Comparison of ENCODE assay signal across 24 mouse cellular contexts in the genomic region with DNA sequence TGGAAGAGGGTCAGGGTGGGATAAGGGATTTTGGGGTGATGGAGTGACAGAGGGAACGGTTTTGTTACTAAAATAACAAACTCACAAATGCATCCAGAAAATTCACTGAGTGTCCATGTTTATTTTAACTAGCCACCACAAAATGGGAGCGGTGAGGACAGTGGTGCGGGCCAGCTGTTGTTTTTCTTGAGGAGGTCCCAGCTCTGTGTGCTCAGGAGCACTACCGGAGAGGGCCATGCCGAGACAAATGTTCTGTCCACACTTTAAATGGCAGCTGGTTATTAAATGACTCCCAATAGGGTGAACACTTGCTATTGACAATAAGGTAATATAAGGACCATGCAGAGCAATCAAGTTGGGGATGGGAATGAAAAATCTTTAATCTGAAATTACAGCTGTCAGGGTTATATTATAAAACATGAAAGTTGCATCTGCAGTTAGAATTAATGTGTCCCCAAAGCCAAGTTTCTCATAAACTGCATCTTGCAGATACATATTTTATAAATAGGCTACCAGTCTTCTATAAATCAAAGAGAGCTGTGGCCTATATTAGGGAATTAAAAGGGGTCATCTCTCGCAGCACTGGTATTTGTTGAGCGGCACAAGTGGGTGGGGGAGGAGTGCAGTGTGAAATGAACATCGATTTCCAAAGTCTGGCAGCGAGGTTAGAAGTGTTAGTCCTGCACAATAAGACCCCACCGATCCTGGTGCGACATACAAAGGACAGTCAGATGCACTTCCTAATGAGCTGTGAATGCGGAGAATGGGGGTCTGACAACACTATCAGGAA.
DNase-seq lines count a peak whose midpoint lies in the region; ATAC-seq lines count a peak whose summit lies in the region.
"Had no signal": no experiment of that assay in that cellular context is flagged by ENCODE, and none has a peak within 500 bp of the region (broad histone marks: within the 10 kb centered on the region; RNA-seq: fewer than 3 reads in every experiment).

No protein-coding gene starts in this region.

- H3K36me3 ChIP-seq in hindbrain, embryonic 10.5 days = no peaks in the 10 kb centered on the region
- no peaks in the 10 kb centered on the region for H3K36me3 ChIP-seq in hindbrain, embryonic 14.5 days (replicated peaks; ENCODE audit: control insufficient read depth, insufficient read depth)
- no peaks in the 10 kb centered on the region for H3K36me3 ChIP-seq in neural tube, embryonic 11.5 days (ENCODE audit: control insufficient read depth, insufficient read depth, low read length)
- H3K36me3 ChIP-seq in neural tube, embryonic 12.5 days = no peaks in the 10 kb centered on the region
- H3K36me3 ChIP-seq: forebrain, embryonic 10.5 days; intestine, embryonic 15.5 days; limb, embryonic 13.5 days; liver, embryonic 12.5 days had no signal

- no peak overlapping the region for H3K9ac ChIP-seq in hindbrain, embryonic 14.5 days
- H3K9ac ChIP-seq in neural tube, embryonic 11.5 days (ENCODE audit: low read length) = no peak overlapping the region
- no peak overlapping the region for H3K9ac ChIP-seq in neural tube, embryonic 12.5 days
- H3K9ac ChIP-seq: intestine, embryonic 15.5 days; limb, embryonic 13.5 days; liver, embryonic 12.5 days had no signal

- WGBS in hindbrain, embryonic 10.5 days = 39% methylated on average over 12 of the region's 12 CpGs
- 35% methylated on average over 12 of the region's 12 CpGs for WGBS in hindbrain, embryonic 14.5 days
- WGBS in neural tube, embryonic 11.5 days = 46% methylated on average over 12 of the region's 12 CpGs
- 41% methylated on average over 12 of the region's 12 CpGs for WGBS in neural tube, embryonic 12.5 days

- peaks cover 9% of the 10 kb centered on the region for H3K4me1 ChIP-seq in hindbrain, embryonic 10.5 days (replicated peaks)
- no peaks in the 10 kb centered on the region; the same call in 1 of the 2 replicates for H3K4me1 ChIP-seq in hindbrain, embryonic 14.5 days (replicated peaks; ENCODE audit: control insufficient read depth, insufficient read depth, low read length)
- H3K4me1 ChIP-seq in neural tube, embryonic 11.5 days (ENCODE audit: control insufficient read depth, insufficient read depth, low read length) = no peaks in the 10 kb centered on the region
- no peaks in the 10 kb centered on the region for H3K4me1 ChIP-seq in neural tube, embryonic 12.5 days
- H3K4me1 ChIP-seq: intestine, embryonic 15.5 days; limb, embryonic 13.5 days; liver, embryonic 12.5 days had no signal

- no peak overlapping the region for H3K4me3 ChIP-seq in hindbrain, embryonic 10.5 days
- H3K4me3 ChIP-seq in hindbrain, embryonic 14.5 days (replicated peaks; ENCODE audit: low read length) = no peak overlapping the region
- no peak overlapping the region for H3K4me3 ChIP-seq in neural tube, embryonic 11.5 days (ENCODE audit: low read depth, low read length)
- H3K4me3 ChIP-seq in neural tube, embryonic 12.5 days = no peak overlapping the region
- H3K4me3 ChIP-seq: forebrain, embryonic 10.5 days; gastrocnemius, adult 2 months; intestine, embryonic 15.5 days; limb, embryonic 13.5 days; liver, embryonic 12.5 days had no signal

- ATAC-seq in hindbrain, embryonic 14.5 days (ENCODE audit: low FRiP score) = no peak
- no peak for ATAC-seq in neural tube, embryonic 11.5 days (ENCODE audit: insufficient read depth, low FRiP score, low TSS enrichment)
- 0 out of 2 replicates have a peak, but pooled peaks have one; percentile 61 for ATAC-seq in neural tube, embryonic 12.5 days (ENCODE audit: low FRiP score, low read depth)
- ATAC-seq: hindbrain, embryonic 16.5 days; intestine, embryonic 15.5 days; liver, embryonic 12.5 days had no signal

- H3K9me3 ChIP-seq in hindbrain, embryonic 10.5 days = no peaks in the 10 kb centered on the region
- no peaks in the 10 kb centered on the region for H3K9me3 ChIP-seq in hindbrain, embryonic 14.5 days (ENCODE audit: control insufficient read depth, low read length)
- H3K9me3 ChIP-seq in neural tube, embryonic 11.5 days (ENCODE audit: control insufficient read depth, low read length) = no peaks in the 10 kb centered on the region
- no peaks in the 10 kb centered on the region for H3K9me3 ChIP-seq in neural tube, embryonic 12.5 days
- H3K9me3 ChIP-seq: forebrain, embryonic 10.5 days; intestine, embryonic 15.5 days; limb, embryonic 13.5 days; liver, embryonic 12.5 days had no signal

- no peak overlapping the region for H3K4me2 ChIP-seq in hindbrain, embryonic 14.5 days (replicated peaks)
- no peak overlapping the region for H3K4me2 ChIP-seq in neural tube, embryonic 11.5 days (ENCODE audit: low read depth)
- no peak overlapping the region for H3K4me2 ChIP-seq in neural tube, embryonic 12.5 days (replicated peaks)
- H3K4me2 ChIP-seq: intestine, embryonic 15.5 days; limb, embryonic 13.5 days; liver, embryonic 12.5 days had no signal

- DNase-seq in hindbrain, embryonic 10.5 days (ENCODE audit: low spot score) = peak; percentile 8
- DNase-seq in hindbrain, embryonic 14.5 days (ENCODE audit: low spot score) = no peak
- DNase-seq in neural tube, embryonic 11.5 days (ENCODE audit: low spot score) = peak; percentile 17
- DNase-seq in neural tube, embryonic 10.5 days (ENCODE audit: extremely low spot score, low spot score) = no peak
- no peak for DNase-seq in ovary, adult 18-20 months (ENCODE audit: low spot score)
- DNase-seq in urinary bladder, adult 2 months (ENCODE audit: low spot score) = no peak
- DNase-seq: adrenal gland, adult 2 months; B cell, adult 2 months; cerebellum, adult 18-20 months; cerebellum, postnatal 14 days; gastrocnemius, adult 2 months; kidney, adult 9 months; lung, adult 18-20 months; lung, postnatal 14 days; midbrain, embryonic 14.5 days; thymus, adult 2 months; thymus, postnatal 4 days had no signal

- H3K27me3 ChIP-seq in hindbrain, embryonic 10.5 days (ENCODE audit: insufficient read depth, poor library complexity, severe bottlenecking) = peaks cover 5% of the 10 kb centered on the region; the same call in 1 of the 2 replicates
- no peaks in the 10 kb centered on the region for H3K27me3 ChIP-seq in hindbrain, embryonic 14.5 days (ENCODE audit: control insufficient read depth, insufficient read depth, low read length)
- no peaks in the 10 kb centered on the region for H3K27me3 ChIP-seq in neural tube, embryonic 11.5 days (ENCODE audit: control insufficient read depth, insufficient read depth, low read length)
- no peaks in the 10 kb centered on the region for H3K27me3 ChIP-seq in neural tube, embryonic 12.5 days (replicated peaks)
- H3K27me3 ChIP-seq: intestine, embryonic 15.5 days; limb, embryonic 13.5 days; liver, embryonic 12.5 days had no signal

- no peak overlapping the region for H3K27ac ChIP-seq in hindbrain, embryonic 10.5 days
- no peak overlapping the region for H3K27ac ChIP-seq in hindbrain, embryonic 14.5 days
- H3K27ac ChIP-seq in neural tube, embryonic 11.5 days (ENCODE audit: low read depth, low read length) = no peak overlapping the region
- no peak overlapping the region for H3K27ac ChIP-seq in neural tube, embryonic 12.5 days
- H3K27ac ChIP-seq: forebrain, embryonic 10.5 days; gastrocnemius, adult 2 months; intestine, embryonic 15.5 days; limb, embryonic 13.5 days; liver, embryonic 12.5 days; stomach, postnatal 0 days had no signal

Comparison
In these comparisons a context has a peak if more than half of its experiments do, and no peak if none do; other contexts are left out.
1. DNase-seq: peak in hindbrain, embryonic 10.5 days (single experiment) and neural tube, embryonic 11.5 days (single experiment); none in hindbrain, embryonic 14.5 days (single experiment), neural tube, embryonic 10.5 days (single experiment), ovary, adult 18-20 months (single experiment) and urinary bladder, adult 2 months (single experiment).